Mouse (Mus musculus): ENCODE measurements at regions not wholly inside any gene's neighbourhood (a gene's known extent, or its start where the extent isn't known, plus 50 kb on each side); places are given as distances from the start of the nearest gene placed in this dataset.

DNA sequence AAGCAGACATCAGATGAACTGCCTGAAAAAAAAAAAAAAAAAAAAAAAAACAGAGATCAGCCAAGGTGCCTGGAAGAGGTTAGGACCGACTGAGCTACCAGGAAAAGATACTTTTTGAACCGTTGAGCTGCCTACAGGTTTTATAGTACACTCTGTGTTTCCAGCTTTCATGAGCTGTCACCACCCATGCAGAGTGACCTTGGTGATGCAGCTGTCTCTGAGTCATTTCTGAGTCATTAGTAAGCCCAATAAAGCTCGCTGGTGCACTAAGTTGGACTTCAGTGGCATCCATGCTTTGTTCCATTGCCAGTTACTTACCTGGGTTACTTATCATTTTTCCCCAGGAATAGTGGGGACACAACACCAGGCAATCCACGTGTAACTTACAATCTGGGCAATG is 592.9 kb upstream of the Arpp21 start:
- no peaks in the 10 kb centered on the region for H3K36me3 ChIP-seq
- no peaks in the 10 kb centered on the region for H3K27me3 ChIP-seq
- no peak for ATAC-seq (ENCODE audit: insufficient number of reproducible peaks, insufficient read depth, low FRiP score, low TSS enrichment)
- no peak overlapping the region for H3K9ac ChIP-seq
- H3K4me1 ChIP-seq, result no peaks in the 10 kb centered on the region
- 72% methylated on average over 4 of the region's 4 CpGs for WGBS
- no peaks in the 10 kb centered on the region for H3K9me3 ChIP-seq
- no peak overlapping the region for H3K4me2 ChIP-seq (replicated peaks)
- H3K27ac ChIP-seq, result no peak overlapping the region
- no peak overlapping the region for H3K4me3 ChIP-seq

DNA sequence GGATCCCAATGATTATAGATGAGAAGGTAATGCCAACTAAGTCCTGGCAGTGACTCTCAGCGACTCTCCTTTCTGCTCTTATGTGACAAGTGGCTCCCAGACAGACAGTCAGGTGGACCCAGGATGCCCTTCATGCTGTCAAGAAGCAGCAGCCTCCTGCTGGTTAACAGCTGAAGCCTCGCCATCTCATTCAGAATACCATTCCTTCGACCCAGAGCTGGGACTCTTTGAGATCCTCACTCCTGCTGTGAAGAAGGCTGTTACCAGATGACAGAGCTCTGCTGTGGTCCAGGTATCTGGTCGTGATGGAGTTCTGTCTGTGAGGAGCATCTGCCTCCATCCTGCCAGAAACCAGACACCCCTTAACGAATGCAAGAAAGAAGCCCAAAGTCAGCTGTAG is 590.9 kb upstream of the Arpp21 start:
- H3K4me1 ChIP-seq, result no peaks in the 10 kb centered on the region
- no peaks in the 10 kb centered on the region for H3K36me3 ChIP-seq
- 46% methylated on average over 5 of the region's 5 CpGs for WGBS
- no peak overlapping the region for H3K4me3 ChIP-seq
- H3K27me3 ChIP-seq, result no peaks in the 10 kb centered on the region
- no peak for ATAC-seq (ENCODE audit: insufficient number of reproducible peaks, insufficient read depth, low FRiP score, low TSS enrichment)
- H3K27ac ChIP-seq, result no peak overlapping the region
- no peak overlapping the region for H3K4me2 ChIP-seq (replicated peaks)
- H3K9ac ChIP-seq, result no peak overlapping the region
- no peaks in the 10 kb centered on the region for H3K9me3 ChIP-seq

DNA sequence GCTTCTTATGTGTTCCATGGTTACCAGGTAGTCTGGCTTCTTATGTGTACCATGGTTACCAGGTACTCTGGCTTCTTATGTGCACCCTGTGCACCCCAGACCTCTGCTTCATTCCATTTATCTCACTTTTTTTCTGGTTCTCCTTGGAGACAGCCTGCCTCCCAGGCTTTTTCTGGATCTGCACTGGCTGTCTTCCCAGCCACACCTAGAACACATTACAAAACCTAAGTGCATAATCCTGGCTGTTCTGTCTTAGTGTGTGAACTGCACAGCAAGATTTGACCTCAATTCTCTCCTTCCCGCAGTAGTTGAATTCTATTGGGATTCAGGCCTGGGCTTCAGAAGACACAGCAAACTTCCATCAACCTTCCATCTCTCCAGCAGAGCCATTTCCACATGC is 586.2 kb upstream of the Arpp21 start:
- Histone ChIP-seq H3K9me3 (no peaks in the 10 kb centered on the region), H3K27ac (no peak overlapping the region), H3K4me2 (replicated peaks) (no peak overlapping the region), H3K36me3 (no peaks in the 10 kb centered on the region), H3K27me3 (no peaks in the 10 kb centered on the region), H3K9ac (no peak overlapping the region), H3K4me3 (no peak overlapping the region), H3K4me1 (no peaks in the 10 kb centered on the region)
- ATAC-seq (ENCODE audit: insufficient number of reproducible peaks, insufficient read depth, low FRiP score, low TSS enrichment), result no peak
- WGBS, result 97% methylated on average over 1 of the region's 1 CpGs

GRCm38 (mm10) chr9:112811946-112812345 is 576.2 kb upstream of the Arpp21 start:
- no peak overlapping the region for H3K4me3 ChIP-seq
- H3K4me1 ChIP-seq, result no peaks in the 10 kb centered on the region
- ATAC-seq (ENCODE audit: insufficient number of reproducible peaks, insufficient read depth, low FRiP score, low TSS enrichment), result no peak
- H3K9ac ChIP-seq, result no peak overlapping the region
- no peak overlapping the region for H3K4me2 ChIP-seq (replicated peaks)
- no peaks in the 10 kb centered on the region for H3K36me3 ChIP-seq
- H3K27ac ChIP-seq, result no peak overlapping the region
- H3K9me3 ChIP-seq, result no peaks in the 10 kb centered on the region
- H3K27me3 ChIP-seq, result no peaks in the 10 kb centered on the region
- 41% methylated on average over 1 of the region's 1 CpGs for WGBS

DNA sequence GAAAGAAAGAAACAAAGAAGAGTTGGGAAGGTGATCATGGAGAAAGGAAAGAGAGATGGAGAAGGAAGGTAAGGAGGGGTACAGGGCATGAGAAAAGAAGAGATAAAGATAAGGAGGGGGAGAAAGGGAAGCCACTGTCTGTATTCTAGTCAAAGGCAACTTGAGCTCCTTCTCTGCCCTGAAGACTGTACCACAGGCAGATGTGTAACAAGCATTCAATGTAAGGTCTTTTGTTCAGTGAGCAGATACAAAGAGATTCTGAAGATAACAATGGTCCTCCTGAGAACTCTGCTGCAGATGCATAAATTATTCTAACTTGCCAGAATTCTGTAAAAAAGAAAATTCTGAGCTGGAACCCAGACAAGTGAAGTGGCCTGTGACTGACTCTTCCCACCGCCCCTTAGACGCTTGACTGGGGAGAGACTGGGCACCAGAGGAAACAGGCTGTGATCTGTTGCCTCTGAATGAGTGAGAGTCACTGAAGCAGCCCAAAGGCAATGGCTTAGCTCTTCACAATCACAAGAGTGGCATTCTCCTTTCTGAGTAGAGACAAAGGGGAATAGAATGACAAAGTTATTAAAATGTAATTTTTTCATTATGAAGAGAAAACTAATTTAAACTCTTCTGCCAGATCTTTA is 564.0 kb upstream of the Arpp21 start:
- Histone ChIP-seq H3K4me1 (no peaks in the 10 kb centered on the region), H3K9me3 (no peaks in the 10 kb centered on the region), H3K9ac (no peak overlapping the region), H3K4me2 (replicated peaks) (no peak overlapping the region), H3K36me3 (no peaks in the 10 kb centered on the region), H3K27me3 (no peaks in the 10 kb centered on the region), H3K27ac (no peak overlapping the region), H3K4me3 (no peak overlapping the region)
- 48% methylated on average over 2 of the region's 2 CpGs for WGBS
- ATAC-seq (ENCODE audit: insufficient number of reproducible peaks, insufficient read depth, low FRiP score, low TSS enrichment), result no peak

- H3K36me3 ChIP-seq, result no peaks in the 10 kb centered on the region
- H3K4me1 ChIP-seq, result no peaks in the 10 kb centered on the region
- H3K9me3 ChIP-seq, result no peaks in the 10 kb centered on the region
- no peak overlapping the region for H3K9ac ChIP-seq
- H3K4me3 ChIP-seq, result no peak overlapping the region
- ATAC-seq (ENCODE audit: insufficient number of reproducible peaks, insufficient read depth, low FRiP score, low TSS enrichment), result no peak
- H3K27me3 ChIP-seq, result no peaks in the 10 kb centered on the region
- H3K4me2 ChIP-seq (replicated peaks), result no peak overlapping the region
- WGBS, result 63% methylated on average over 2 of the region's 2 CpGs
- no peak overlapping the region for H3K27ac ChIP-seq
Measured at GRCm38 (mm10) chr9:112793537-112793936, 557.8 kb upstream of the Arpp21 start.

- Histone ChIP-seq H3K27ac (no peak overlapping the region), H3K4me3 (no peak overlapping the region)
- ATAC-seq (ENCODE audit: insufficient number of reproducible peaks, insufficient read depth, low FRiP score, low TSS enrichment), result no peak
Measured at GRCm38 (mm10) chr9:112771981-112772380, 536.2 kb upstream of the Arpp21 start.

DNA sequence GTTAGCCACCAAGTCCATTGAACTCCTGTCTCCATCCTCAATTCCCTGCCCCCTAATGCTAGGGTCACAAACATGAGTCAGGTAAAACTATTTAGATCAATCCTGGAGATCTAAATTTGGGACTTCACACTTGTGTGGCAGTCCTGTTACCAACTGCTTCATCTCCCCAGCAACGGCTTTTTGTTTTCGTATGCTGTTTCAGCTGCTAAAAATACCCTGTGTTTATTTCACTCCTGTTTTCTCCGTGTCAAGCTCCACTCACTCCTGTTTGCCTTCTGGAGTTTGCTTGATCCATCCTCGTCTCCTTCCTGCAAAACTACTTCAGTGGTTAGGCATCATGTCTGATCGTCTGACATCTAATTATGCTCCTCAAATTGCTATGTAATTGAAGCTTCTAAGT is 508.9 kb upstream of the Arpp21 start:
- no peaks in the 10 kb centered on the region for H3K36me3 ChIP-seq
- WGBS, result 46% methylated on average over 5 of the region's 5 CpGs
- no peaks in the 10 kb centered on the region for H3K27me3 ChIP-seq
- ATAC-seq (ENCODE audit: insufficient number of reproducible peaks, insufficient read depth, low FRiP score, low TSS enrichment), result no peak
- no peak overlapping the region for H3K4me3 ChIP-seq
- no peak overlapping the region for H3K27ac ChIP-seq
- H3K4me2 ChIP-seq (replicated peaks), result no peak overlapping the region
- H3K9ac ChIP-seq, result no peak overlapping the region
- H3K4me1 ChIP-seq, result no peaks in the 10 kb centered on the region
- no peaks in the 10 kb centered on the region for H3K9me3 ChIP-seq

More at GRCm38 (mm10) chr9:112771981-112772380, 536.2 kb upstream of the Arpp21 start:
- 72% methylated on average over 3 of the region's 3 CpGs for WGBS
- H3K4me1 ChIP-seq, result no peaks in the 10 kb centered on the region
- H3K9me3 ChIP-seq, result no peaks in the 10 kb centered on the region
- H3K36me3 ChIP-seq, result no peaks in the 10 kb centered on the region
- H3K9ac ChIP-seq, result no peak overlapping the region
- H3K27me3 ChIP-seq, result no peaks in the 10 kb centered on the region
- H3K4me2 ChIP-seq (replicated peaks), result no peak overlapping the region

DNA sequence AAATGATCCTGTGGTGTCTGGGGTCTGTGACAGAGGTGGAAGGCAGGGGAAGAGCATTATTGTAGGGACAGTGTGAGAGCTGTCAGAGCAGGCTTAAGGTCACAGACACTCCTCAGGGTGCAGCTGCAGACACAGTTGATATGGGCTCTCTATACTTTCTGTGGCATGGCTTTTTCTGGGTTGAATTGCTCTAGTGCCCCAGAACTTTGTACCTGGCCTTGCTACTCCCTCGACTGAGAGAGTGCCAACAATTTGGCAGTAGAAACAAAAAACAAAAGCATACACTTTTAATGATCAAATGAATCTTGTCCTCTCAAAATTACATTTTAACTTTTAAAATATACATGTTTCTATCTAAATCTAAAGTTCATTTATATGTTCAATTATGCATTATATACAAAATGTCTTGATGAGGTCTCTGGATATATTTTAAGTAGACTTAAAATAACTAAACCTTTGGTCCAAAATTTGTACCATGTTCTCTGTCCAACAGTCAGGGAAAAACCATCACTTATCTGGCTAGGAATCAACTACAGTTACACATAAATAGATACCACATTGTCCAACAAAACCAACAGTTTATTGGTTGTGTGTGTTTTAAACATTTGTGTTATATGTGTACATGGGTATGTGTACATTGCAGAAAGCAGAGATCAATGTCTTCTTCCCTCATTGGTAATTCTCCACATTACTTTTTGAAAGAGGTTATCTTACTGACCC is 508.3 kb upstream of the Arpp21 start:
- WGBS, result 63% methylated on average over 1 of the region's 1 CpGs
- no peak for ATAC-seq (ENCODE audit: insufficient number of reproducible peaks, insufficient read depth, low FRiP score, low TSS enrichment)
- no peak overlapping the region for H3K9ac ChIP-seq
- no peaks in the 10 kb centered on the region for H3K27me3 ChIP-seq
- H3K4me1 ChIP-seq, result no peaks in the 10 kb centered on the region
- no peaks in the 10 kb centered on the region for H3K36me3 ChIP-seq
- H3K9me3 ChIP-seq, result no peaks in the 10 kb centered on the region
- no peak overlapping the region for H3K27ac ChIP-seq
- H3K4me3 ChIP-seq, result no peak overlapping the region
- no peak overlapping the region for H3K4me2 ChIP-seq (replicated peaks)

DNA sequence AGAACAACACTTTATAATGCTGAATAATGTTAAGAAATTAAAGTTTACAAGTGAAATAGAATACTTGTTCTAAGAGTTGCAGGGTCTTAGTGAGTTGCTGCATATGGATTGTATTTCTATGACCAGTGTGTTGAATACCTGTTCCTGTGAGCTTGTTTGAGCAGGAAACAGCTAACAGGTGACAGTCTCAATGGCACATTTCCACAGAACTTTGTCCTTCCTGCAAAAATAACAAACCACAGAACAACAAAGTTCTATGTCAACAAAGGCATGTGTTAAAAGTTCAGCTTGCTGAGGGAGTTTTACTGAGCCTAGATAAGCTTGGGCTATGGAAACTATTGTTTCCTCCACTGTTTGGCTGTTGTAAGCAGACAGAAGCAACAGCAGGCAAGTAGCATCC is 500.0 kb upstream of the Arpp21 start:
- Histone ChIP-seq H3K27ac (no peak overlapping the region), H3K27me3 (no peaks in the 10 kb centered on the region), H3K4me2 (replicated peaks) (no peak overlapping the region), H3K4me3 (no peak overlapping the region), H3K36me3 (no peaks in the 10 kb centered on the region), H3K9ac (no peak overlapping the region), H3K4me1 (no peaks in the 10 kb centered on the region), H3K9me3 (no peaks in the 10 kb centered on the region)
- no peak for ATAC-seq (ENCODE audit: insufficient number of reproducible peaks, insufficient read depth, low FRiP score, low TSS enrichment)

DNA sequence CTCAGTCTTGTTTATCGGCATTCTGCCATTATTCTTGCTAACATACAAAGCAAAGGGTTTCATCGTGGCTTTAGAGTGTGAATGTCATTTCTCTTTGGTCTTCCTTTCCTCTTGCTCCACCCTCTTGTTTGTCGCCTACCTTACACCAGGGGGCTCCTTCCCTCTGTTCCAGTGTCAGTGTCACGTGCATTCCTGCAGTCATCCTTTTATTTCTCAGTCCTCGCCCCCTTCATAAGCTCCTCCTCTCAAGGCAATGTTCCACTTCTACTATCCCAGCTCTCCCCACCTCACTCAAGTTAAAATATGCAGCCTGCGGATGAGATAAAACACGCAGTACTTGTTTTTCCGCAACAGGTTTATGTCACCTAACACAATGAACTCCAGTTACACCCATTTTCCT is 489.8 kb upstream of the Arpp21 start:
- no peaks in the 10 kb centered on the region for H3K4me1 ChIP-seq
- no peaks in the 10 kb centered on the region for H3K36me3 ChIP-seq
- no peaks in the 10 kb centered on the region for H3K9me3 ChIP-seq
- no peak overlapping the region for H3K4me2 ChIP-seq (replicated peaks)
- 41% methylated on average over 8 of the region's 8 CpGs for WGBS
- H3K27ac ChIP-seq, result no peak overlapping the region
- H3K9ac ChIP-seq, result no peak overlapping the region
- no peaks in the 10 kb centered on the region for H3K27me3 ChIP-seq
- no peak for ATAC-seq (ENCODE audit: insufficient number of reproducible peaks, insufficient read depth, low FRiP score, low TSS enrichment)
- no peak overlapping the region for H3K4me3 ChIP-seq

- Histone ChIP-seq H3K4me2 (replicated peaks) (no peak overlapping the region), H3K9me3 (no peaks in the 10 kb centered on the region), H3K36me3 (no peaks in the 10 kb centered on the region), H3K27me3 (no peaks in the 10 kb centered on the region), H3K4me3 (no peak overlapping the region), H3K27ac (no peak overlapping the region), H3K9ac (no peak overlapping the region), H3K4me1 (no peaks in the 10 kb centered on the region)
- 44% methylated on average over 4 of the region's 4 CpGs for WGBS
- ATAC-seq (ENCODE audit: insufficient number of reproducible peaks, insufficient read depth, low FRiP score, low TSS enrichment), result no peak
Measured at GRCm38 (mm10) chr9:112725103-112725502, 489.4 kb upstream of the Arpp21 start.
